Mouse (Mus musculus) c-Kit-positive CD71-positive TER-119-positive erythroid progenitor cells, embryonic 14.5 days (primary cell): ENCODE results near the gene Slc39a12.

Source experiments
- DNase-seq: peaks from one replicate; pipeline ENCODE4 v3.0.0-alpha.2; 2013; ENCODE audit warnings: low spot score

The Slc39a12 gene

GRCm38 (mm10) chr2:14388162-14388561, at the start of gene Slc39a12:
TSS of gene Slc39a12 (plus strand) at chr2:14388316.
- no peak for DNase-seq

GRCm38 (mm10) chr2:14341652-14342308, 46.3 kb upstream of the Slc39a12 start:
- no peak for DNase-seq

DNA sequence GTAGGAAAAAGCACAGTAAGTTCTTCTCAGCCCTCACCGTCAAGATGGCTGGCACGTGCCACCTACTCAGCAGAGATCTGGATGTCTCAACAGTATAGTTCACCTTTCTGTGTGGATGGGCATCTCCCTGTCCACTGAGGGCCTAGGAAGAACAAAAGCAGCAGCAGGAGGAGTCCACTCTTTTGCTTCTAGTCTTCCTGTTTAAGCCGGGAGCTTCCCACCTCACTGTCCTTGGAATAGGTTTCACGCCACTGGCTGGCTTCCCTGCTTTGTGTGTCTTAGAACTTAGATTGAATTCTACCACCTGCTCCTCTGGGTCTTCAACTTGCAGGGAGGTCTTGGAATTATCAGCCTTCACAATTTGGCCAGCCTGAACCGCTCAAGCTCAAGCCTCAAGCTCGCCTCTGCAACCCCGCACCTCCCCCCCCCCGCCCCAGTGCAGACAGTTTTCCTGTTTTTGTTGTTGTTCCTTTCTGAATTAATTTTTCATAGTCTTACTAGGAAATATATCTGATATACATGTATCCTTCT, 45.7 kb upstream of the Slc39a12 start:
- DNase-seq = no peak

GRCm38 (mm10) chr2:14388856-14389255, 740 bp downstream of the Slc39a12 start:
- DNase-seq = no peak

DNA sequence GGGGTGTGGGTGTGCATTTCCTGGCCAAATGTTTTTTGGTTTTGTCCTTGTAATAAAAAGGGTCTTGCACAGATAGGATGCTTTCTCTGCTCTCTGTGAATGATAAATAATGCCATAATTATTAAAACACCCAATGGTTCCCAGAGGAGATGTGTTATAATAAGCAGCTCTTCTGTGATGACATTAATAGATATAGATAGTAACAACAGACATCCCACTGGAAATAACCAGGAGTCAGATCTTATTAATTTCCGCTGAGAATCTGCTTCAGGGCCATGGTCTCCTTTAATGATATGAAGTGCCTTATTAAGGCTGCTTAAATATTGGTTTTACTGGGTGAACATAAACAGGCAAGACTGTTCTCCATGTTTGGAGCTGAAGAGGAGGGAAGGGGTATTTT, 2.8 kb downstream of the Slc39a12 start:
- DNase-seq = no peak

DNA sequence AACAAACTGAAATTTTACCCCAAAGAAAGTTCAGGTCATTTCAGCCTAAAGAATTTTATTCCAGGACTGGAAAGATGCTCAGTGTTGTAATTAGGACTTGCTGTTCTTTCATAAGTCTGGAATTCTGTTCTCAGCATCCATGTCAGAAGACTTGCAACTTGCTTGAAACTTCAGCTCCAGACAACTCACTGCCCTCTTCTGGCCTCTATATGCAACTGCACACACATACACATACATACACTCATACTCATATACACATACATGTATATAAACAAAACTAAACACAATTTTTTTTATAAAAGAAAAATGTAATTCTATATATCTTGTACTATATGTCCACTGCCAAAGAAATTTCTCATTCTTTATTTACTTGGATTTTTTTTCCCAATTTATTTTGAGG, 14.9 kb downstream of the Slc39a12 start:
- no peak for DNase-seq

DNA sequence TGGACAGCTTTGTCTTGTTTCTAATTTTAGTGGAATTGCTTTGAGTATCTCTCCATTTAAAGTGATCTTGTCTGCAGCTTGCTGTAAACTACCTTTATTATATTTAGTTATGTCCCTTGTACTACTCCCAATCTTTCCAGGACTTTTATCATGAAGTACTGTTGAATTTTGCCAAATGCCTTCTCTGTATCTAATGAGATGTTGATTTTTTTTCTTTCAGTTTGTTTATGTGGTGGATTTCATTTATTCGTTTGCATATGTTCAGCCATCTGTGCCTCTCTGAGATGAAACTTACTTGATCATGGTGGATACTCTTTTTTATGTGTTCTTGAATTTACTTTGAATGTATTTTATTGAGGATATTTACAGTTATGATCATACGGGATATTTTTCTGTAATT, 40.9 kb downstream of the Slc39a12 start:
- DNase-seq = no peak

GRCm38 (mm10) chr2:14447322-14447721, 59.2 kb downstream of the Slc39a12 start:
- no peak for DNase-seq

GRCm38 (mm10) chr2:14450866-14451265, 62.8 kb downstream of the Slc39a12 start:
- no peak for DNase-seq

- DNase-seq = no peak
These were observed 67.0 kb downstream of the Slc39a12 start for GRCm38 (mm10) chr2:14454946-14455631.

GRCm38 (mm10) chr2:14464438-14464837, 76.3 kb downstream of the Slc39a12 start:
- DNase-seq = no peak

DNA sequence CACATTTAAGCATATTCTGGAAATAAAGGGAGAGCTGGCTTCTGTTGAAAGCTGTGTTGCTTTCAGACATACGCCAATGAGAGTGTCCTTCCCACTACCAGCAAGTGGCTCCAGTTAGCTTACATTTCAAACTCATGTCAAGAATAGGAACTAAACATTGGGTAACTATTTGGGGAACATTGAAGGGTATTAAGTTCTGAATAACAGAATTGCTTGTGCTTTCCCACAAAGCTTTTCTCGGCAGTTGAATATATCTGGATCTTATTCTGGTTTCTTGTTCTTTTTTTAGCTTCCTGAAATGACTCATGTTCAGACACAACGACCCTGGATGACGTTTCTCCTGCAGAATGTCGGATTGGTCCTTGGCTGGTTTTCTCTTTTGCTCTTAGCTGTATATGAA, 106.0 kb downstream of the Slc39a12 start:
- DNase-seq = no peak

DNA sequence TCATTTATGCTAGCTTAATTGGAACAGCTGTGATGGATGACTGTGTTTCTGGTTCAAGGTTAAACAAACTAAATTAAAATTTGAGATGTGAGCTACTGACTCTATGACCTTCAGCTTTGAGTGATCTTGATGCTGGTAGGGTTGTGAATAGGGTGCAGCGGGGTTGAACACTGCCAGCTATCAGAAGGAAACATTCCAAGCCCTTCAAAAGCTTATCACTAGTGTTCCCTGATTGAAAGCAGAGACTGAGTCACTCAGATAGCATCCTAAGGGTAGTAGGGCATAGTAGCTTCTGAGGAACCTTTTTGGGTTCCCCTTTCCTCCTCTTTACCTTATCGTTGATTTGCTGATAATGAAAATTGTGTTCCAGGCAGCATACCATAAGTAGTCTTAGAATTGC, 108.0 kb downstream of the Slc39a12 start:
- DNase-seq = no peak

- no peak for DNase-seq
These were observed 114.4 kb downstream of the Slc39a12 start for GRCm38 (mm10) chr2:14502482-14502881.

GRCm38 (mm10) chr2:14518237-14518636, 130.1 kb downstream of the Slc39a12 start:
- no peak for DNase-seq

DNA sequence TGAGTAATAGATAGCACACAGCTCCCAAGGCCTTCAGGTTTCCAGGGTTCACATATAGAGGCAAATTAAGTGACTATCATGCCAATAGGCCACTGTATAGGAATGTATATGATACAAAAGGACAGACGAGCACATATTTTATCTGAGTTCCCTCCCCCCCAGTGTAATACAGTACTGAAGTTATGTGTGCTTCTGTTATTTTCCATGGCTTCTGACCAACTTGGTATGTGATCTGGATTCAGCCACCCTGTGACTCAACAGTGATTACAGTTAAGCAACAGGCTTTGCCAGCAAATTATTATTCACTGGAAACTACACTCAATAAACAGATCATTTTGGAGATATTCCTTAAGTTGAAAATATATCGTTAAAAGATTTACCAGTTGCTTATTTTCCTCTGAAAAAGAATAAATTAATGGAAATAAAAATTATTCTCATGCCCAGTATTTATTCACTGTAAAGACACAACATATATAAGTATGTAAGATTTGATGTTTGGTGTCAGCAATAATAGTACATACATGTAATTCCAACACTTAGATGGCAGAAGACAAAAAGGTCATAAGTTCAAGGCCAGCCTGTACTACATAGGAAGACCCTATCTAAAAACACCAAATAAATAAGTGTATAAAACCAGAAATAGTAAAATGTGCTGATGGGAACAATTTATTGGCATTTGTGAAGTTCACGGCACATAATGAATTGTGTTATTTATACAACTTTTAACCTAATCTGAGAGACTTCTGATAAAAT, 146.4 kb downstream of the Slc39a12 start:
- no peak for DNase-seq

DNA sequence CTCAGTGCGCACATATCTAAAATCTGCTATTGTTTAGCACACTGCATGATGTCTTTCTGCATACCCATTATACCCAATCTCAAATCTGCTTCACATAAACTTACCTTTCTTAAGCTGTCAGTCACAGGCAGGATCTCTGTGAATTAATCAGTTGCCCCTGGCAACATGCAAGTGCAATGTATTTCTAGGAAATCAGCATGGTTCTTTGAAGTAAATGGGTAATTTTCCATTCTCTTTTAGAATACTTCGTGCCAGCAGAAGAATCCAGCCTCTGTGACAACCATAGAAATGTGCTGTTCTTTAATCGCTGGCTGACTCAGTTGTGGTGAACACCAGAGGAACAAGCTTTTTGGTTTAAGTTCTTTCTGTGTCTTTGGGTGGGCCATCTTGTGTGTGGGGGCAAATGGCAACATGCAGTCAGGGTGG, 147.1 kb downstream of the Slc39a12 start:
- no peak for DNase-seq

DNA sequence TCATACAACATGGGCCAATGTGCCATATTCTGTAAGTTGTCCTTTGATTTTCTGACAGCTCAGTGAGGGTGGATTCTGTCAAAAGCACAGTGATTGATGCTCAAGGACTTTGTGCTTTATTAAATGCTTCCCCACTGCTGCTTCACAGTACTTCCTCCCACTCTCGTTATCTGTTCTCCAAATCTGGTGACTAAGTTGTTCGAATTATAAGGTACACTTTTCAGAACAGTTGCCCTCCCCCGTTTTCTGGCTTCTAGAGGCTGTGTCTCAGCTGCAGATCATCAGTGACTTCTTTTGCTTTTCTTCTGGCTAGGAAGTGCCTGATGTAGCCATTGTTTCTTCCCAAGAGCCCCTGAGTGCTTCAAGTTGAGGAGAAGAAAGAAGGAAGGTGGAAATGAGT, 149.7 kb downstream of the Slc39a12 start:
- DNase-seq = no peak

- no peak for DNase-seq
These were observed 155.2 kb downstream of the Slc39a12 start for GRCm38 (mm10) chr2:14543355-14543754.

DNA sequence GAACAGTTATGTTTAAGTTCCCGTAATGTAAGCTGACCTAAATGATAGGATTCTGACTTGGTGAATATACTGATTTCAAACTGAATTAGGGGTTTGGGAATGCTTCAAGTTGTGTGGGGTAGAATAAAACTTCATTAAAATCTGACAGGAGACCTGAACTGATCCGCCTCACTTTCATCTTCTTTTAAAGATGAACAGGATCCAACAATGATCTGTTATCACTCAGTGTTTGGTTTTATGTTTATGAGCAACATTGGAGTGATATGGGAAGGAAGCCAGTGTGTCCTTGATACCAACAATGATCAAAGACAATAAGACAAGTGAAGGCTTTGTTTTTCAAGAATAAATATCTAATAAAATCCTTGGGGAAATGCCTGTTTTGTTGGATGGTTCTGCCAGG, 155.7 kb downstream of the Slc39a12 start:
- DNase-seq = no peak
